Mouse (Mus musculus) intestine, embryonic 15.5 days (tissue): Measurements from ENCODE around the gene Rcc1. TPM values are rescaled to one million over a fixed set of nuclear protein-coding genes. Genes with fewer than 3 reads are reported as not detected.
"Not testable (repeated sequence)": the region's sequence is repeated elsewhere in the genome, so short reads cannot be mapped to it uniquely, and the experiment has no call there.

Experiments
- ATAC-seq: fragments of 200-750 bp; cut with Nextera tagmentation; 2 replicates; pipeline ENCODE4 v1.8.0; 2017; ENCODE audit warnings: moderate TSS enrichment, moderate library complexity
- H3K27ac ChIP-seq: fragments of 300-500 bp; sonication (generic); 2 replicates; pipeline ENCODE4 v1.5.1; 2015; ENCODE audit warnings: mild to moderate bottlenecking, inconsistent platforms
- H3K27me3 ChIP-seq: fragments of 300-500 bp; sonication (generic); replicated peaks from 2 replicates; pipeline ENCODE4 v1.6.1; 2015; ENCODE audit warnings: inconsistent platforms
- H3K36me3 ChIP-seq: fragments of 300-500 bp; sonication (generic); 2 replicates; pipeline ENCODE4 v1.6.1; 2015; ENCODE audit warnings: inconsistent platforms
- H3K4me1 ChIP-seq: fragments of 300-500 bp; sonication (generic); replicated peaks from 2 replicates; pipeline ENCODE4 v1.6.1; 2015; ENCODE audit warnings: inconsistent platforms
- H3K4me2 ChIP-seq: fragments of 300-500 bp; sonication (generic); replicated peaks from 2 replicates; pipeline ENCODE4 v1.6.1; 2015; ENCODE audit warnings: mild to moderate bottlenecking, inconsistent platforms
- H3K4me3 ChIP-seq: fragments of 300-500 bp; sonication (generic); replicated peaks from 2 replicates; pipeline ENCODE4 v1.5.1; 2015; ENCODE audit warnings: inconsistent platforms
- H3K9ac ChIP-seq: fragments of 300-500 bp; sonication (generic); 2 replicates; pipeline ENCODE4 v1.6.1; 2015; ENCODE audit warnings: inconsistent platforms
- H3K9me3 ChIP-seq: fragments of 300-500 bp; sonication (generic); 2 replicates; pipeline ENCODE4 v1.6.1; 2016; ENCODE audit warnings: inconsistent platforms
- WGBS: fragments of 180-500 bp; shearing (Covaris S2); methylation state at CpG from one replicate; pipeline ENCODE4 v1.1.7; 2015; 5-methylcytosine and 5-hydroxymethylcytosine counted together
- polyA plus RNA-seq: library from polyadenylated mRNA; unstranded; fragments of >200 nt; fragmentation: Nextera tagmentation; extraction: Ambion mirVana; gene quantifications from 2 replicates; pipeline ENCODE4 v1.2.1, GENCODE M21; 2015

Gene Rcc1
- polyA plus RNA-seq, 1 experiment from 2014 or later, result 90.9 TPM

GRCm38 (mm10) chr4:132308437-132309139 is 44.8 kb downstream of the Rcc1 start:
- Histone ChIP-seq H3K9ac (peak overlapping the region; percentile 82), H3K4me1 (peaks cover 7% of the 10 kb centered on the region; the same call in 1 of the 2 replicates), H3K4me3 (peak overlapping the region; percentile 73), H3K27ac (peak overlapping the region; percentile 88), H3K36me3 (peaks cover 14% of the 10 kb centered on the region), H3K27me3 (no peaks in the 10 kb centered on the region), H3K9me3 (no peaks in the 10 kb centered on the region), H3K4me2 (peak overlapping the region; percentile 79)
- under 1% methylated on average over 41 of the region's 41 CpGs for whole genome bisulfite sequencing
- ATAC-seq, result peak; percentile 89

- H3K9ac ChIP-seq, result no peak overlapping the region
- no peak overlapping the region for H3K4me3 ChIP-seq
- no peak overlapping the region for H3K4me2 ChIP-seq
- H3K27ac ChIP-seq, result no peak overlapping the region
- H3K4me1 ChIP-seq, result peaks cover 13% of the 10 kb centered on the region; the same call in 1 of the 2 replicates
- H3K9me3 ChIP-seq, result no peaks in the 10 kb centered on the region
- no peaks in the 10 kb centered on the region for H3K27me3 ChIP-seq
- ATAC-seq, result no peak
- H3K36me3 ChIP-seq, result 0 out of 2 replicates have a peak, but pooled peaks cover 7% of the 10 kb centered on the region
- WGBS, result 72% methylated on average over 6 of the region's 6 CpGs
Measured at GRCm38 (mm10) chr4:132306004-132306403, 47.4 kb downstream of the Rcc1 start.

GRCm38 (mm10) chr4:132305276-132305675 is 48.1 kb downstream of the Rcc1 start:
- Histone ChIP-seq H3K27ac (no peak overlapping the region), H3K4me1 (peaks cover 13% of the 10 kb centered on the region; the same call in 1 of the 2 replicates), H3K36me3 (0 out of 2 replicates have a peak, but pooled peaks cover 3% of the 10 kb centered on the region), H3K27me3 (no peaks in the 10 kb centered on the region), H3K9me3 (no peaks in the 10 kb centered on the region), H3K4me3 (no peak overlapping the region), H3K9ac (no peak overlapping the region), H3K4me2 (no peak overlapping the region)
- WGBS, result 76% methylated on average over 8 of the region's 8 CpGs
- no peak for ATAC-seq

GRCm38 (mm10) chr4:132303484-132303883 is 49.9 kb downstream of the Rcc1 start:
- peak overlapping the region; percentile 49 for H3K4me3 ChIP-seq
- not testable (repeated sequence) for H3K27me3 ChIP-seq, H3K9me3 ChIP-seq, ATAC-seq, H3K4me1 ChIP-seq, H3K27ac ChIP-seq, H3K36me3 ChIP-seq
- peak overlapping the region; percentile 64; the same call in 1 of the 2 replicates for H3K9ac ChIP-seq
- H3K4me2 ChIP-seq, result peak overlapping the region; percentile 78
- WGBS, result 40% methylated on average over 6 of the region's 6 CpGs

GRCm38 (mm10) chr4:132302939-132303479 is 50.4 kb downstream of the Rcc1 start, which contains the start of gene Rab42:
Rab42 (minus strand) TSS chr4:132303385.
- ATAC-seq, result peak; percentile 75
- H3K4me1 ChIP-seq, result peaks cover 6% of the 10 kb centered on the region; the same call in 1 of the 2 replicates
- no peaks in the 10 kb centered on the region for H3K36me3 ChIP-seq
- H3K9me3 ChIP-seq, result no peaks in the 10 kb centered on the region
- H3K27ac ChIP-seq, result 0 out of 2 replicates have a peak within 1 kb of the TSS, but pooled peaks have one; percentile 55
- 3% methylated on average over 31 of the region's 31 CpGs for WGBS
- H3K9ac ChIP-seq, result peak within 1 kb of the TSS; percentile 64
- peak within 1 kb of the TSS; percentile 49 for H3K4me3 ChIP-seq
- H3K4me2 ChIP-seq, result peak within 1 kb of the TSS; percentile 78
- no peaks in the 10 kb centered on the region for H3K27me3 ChIP-seq

- H3K4me2 ChIP-seq, result peak overlapping the region; percentile 78
- WGBS, result 67% methylated on average over 16 of the region's 16 CpGs
- H3K9me3 ChIP-seq, result no peaks in the 10 kb centered on the region
- H3K36me3 ChIP-seq, result no peaks in the 10 kb centered on the region
- H3K4me3 ChIP-seq, result peak overlapping the region; percentile 49
- H3K27ac ChIP-seq, result 0 out of 2 replicates have a peak overlapping the region, but pooled peaks have one; percentile 55
- H3K27me3 ChIP-seq, result no peaks in the 10 kb centered on the region
- H3K4me1 ChIP-seq, result peaks cover 6% of the 10 kb centered on the region; the same call in 1 of the 2 replicates
- no peak for ATAC-seq
- peak overlapping the region; percentile 64 for H3K9ac ChIP-seq
Measured at GRCm38 (mm10) chr4:132301965-132302938, 51.2 kb downstream of the Rcc1 start.

GRCm38 (mm10) chr4:132301486-132301885 is 51.9 kb downstream of the Rcc1 start:
- Histone ChIP-seq H3K27ac (no peak overlapping the region), H3K9me3 (no peaks in the 10 kb centered on the region), H3K4me2 (no peak overlapping the region), H3K4me3 (no peak overlapping the region), H3K4me1 (peaks cover 6% of the 10 kb centered on the region; the same call in 1 of the 2 replicates), H3K27me3 (no peaks in the 10 kb centered on the region), H3K36me3 (no peaks in the 10 kb centered on the region), H3K9ac (no peak overlapping the region)
- WGBS, result 86% methylated on average over 6 of the region's 6 CpGs
- ATAC-seq, result no peak

GRCm38 (mm10) chr4:132299849-132300248 is 53.6 kb downstream of the Rcc1 start:
- Histone ChIP-seq H3K27ac (no peak overlapping the region), H3K4me3 (no peak overlapping the region), H3K4me2 (no peak overlapping the region), H3K4me1 (peaks cover 6% of the 10 kb centered on the region; the same call in 1 of the 2 replicates), H3K9ac (no peak overlapping the region), H3K36me3 (no peaks in the 10 kb centered on the region), H3K9me3 (no peaks in the 10 kb centered on the region), H3K27me3 (no peaks in the 10 kb centered on the region)
- no peak for ATAC-seq
- WGBS, result 86% methylated on average over 1 of the region's 1 CpGs

- ATAC-seq, result no peak
- peaks cover 13% of the 10 kb centered on the region; the same call in 1 of the 2 replicates for H3K36me3 ChIP-seq
- 46% methylated on average over 8 of the region's 8 CpGs for WGBS
Measured at GRCm38 (mm10) chr4:132295696-132296390, 57.6 kb downstream of the Rcc1 start.

GRCm38 (mm10) chr4:132293682-132294240 is 59.6 kb downstream of the Rcc1 start:
- 80% methylated on average over 7 of the region's 7 CpGs for whole genome bisulfite sequencing
- H3K27me3 ChIP-seq, result no peaks in the 10 kb centered on the region
- H3K4me1 ChIP-seq, result no peaks in the 10 kb centered on the region
- H3K36me3 ChIP-seq, result peaks cover 14% of the 10 kb centered on the region; the same call in 1 of the 2 replicates
- H3K9ac ChIP-seq, result no peak overlapping the region
- H3K4me3 ChIP-seq, result no peak overlapping the region
- 0 out of 2 replicates have a peak, but pooled peaks have one; percentile 23 for ATAC-seq
- H3K9me3 ChIP-seq, result no peaks in the 10 kb centered on the region; the same call in 1 of the 2 replicates
- no peak overlapping the region for H3K27ac ChIP-seq
- H3K4me2 ChIP-seq, result no peak overlapping the region

More at GRCm38 (mm10) chr4:132295696-132296390, 57.6 kb downstream of the Rcc1 start:
- Histone ChIP-seq H3K4me3 (no peak overlapping the region), H3K4me1 (no peaks in the 10 kb centered on the region), H3K4me2 (no peak overlapping the region), H3K9me3 (no peaks in the 10 kb centered on the region; the same call in 1 of the 2 replicates), H3K9ac (no peak overlapping the region), H3K27me3 (no peaks in the 10 kb centered on the region), H3K27ac (no peak overlapping the region)

GRCm38 (mm10) chr4:132292988-132293387 is 60.4 kb downstream of the Rcc1 start:
- Histone ChIP-seq H3K9me3 (no peaks in the 10 kb centered on the region; the same call in 1 of the 2 replicates), H3K9ac (no peak overlapping the region), H3K27ac (no peak overlapping the region), H3K36me3 (peaks cover 14% of the 10 kb centered on the region; the same call in 1 of the 2 replicates), H3K27me3 (no peaks in the 10 kb centered on the region), H3K4me2 (no peak overlapping the region), H3K4me3 (no peak overlapping the region), H3K4me1 (no peaks in the 10 kb centered on the region)
- 43% methylated on average over 4 of the region's 4 CpGs for WGBS
- no peak; the same call in 1 of the 2 replicates for ATAC-seq
